Mouse (Mus musculus) adipocyte (in vitro differentiated cells): Measurements from ENCODE around the gene Zzz3.

Experiments
- DNase-seq: peaks from one replicate; pipeline ENCODE4 v3.0.0-alpha.2; 2016; ENCODE audit warnings: low spot score

Zzz3 gene

DNA sequence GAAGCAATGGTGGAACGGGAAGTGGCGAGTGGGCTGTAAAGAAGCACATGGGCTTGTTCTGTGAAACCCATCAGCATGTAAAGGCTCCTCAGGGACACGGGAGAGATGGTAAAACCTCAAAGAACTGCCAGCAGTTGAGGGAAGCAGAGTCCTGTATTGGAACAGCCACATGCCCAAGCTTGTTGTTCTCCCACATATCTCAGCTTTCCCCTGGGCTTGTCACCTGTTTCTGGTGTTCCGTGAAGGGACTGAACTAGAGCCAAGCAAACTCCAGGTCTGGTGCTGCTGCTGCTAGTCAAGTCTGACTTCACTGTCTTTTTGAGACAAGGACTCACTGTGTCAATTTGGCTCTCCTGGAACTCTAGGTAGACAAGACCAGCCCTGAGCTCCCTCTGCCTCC, 72.0 kb downstream of the Zzz3 start:
- DNase-seq: no peak

DNA sequence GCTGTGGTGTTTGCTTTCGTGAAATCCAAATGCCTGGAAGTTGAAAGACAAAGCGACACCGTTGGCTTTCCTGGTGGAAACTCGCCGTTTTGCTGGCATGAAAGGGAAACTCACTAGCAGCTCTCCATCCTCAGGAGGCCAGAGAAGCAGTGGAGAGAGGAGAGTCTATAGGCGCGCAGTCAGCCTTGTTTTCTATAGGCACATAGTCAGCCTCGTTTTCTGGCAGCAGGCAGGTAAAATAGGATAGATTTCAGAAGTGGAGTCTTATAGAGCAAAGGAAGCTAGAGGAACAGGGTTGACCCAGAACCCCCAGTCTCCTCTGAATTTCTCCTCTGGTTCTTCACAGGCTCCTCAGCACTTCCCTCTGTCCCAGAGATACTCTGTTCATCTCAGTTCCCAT, 72.8 kb downstream of the Zzz3 start:
- no peak for DNase-seq

DNA sequence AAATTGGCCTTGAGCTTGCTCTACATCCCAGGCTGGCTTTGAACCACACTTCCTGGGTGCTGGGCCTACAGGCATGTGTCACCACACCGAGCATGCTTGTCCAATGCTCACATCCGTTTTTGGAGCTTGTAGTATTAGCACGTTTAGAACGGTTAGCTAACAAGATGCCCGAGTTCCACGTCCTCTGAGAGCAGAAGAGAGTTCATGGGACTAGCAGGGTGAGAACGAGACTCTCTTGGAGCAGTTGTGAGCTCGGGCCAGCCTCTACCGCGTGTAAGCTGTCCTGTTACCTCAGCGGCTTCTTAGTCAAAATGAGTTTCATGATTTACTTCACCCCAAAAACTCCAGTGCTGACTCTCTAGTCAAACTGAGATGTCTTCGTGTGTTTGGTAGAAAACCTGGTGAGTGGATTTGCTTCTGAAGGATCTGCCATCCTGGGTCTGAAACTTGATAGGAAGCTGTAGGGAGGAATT, 73.3 kb downstream of the Zzz3 start:
- no peak for DNase-seq

DNA sequence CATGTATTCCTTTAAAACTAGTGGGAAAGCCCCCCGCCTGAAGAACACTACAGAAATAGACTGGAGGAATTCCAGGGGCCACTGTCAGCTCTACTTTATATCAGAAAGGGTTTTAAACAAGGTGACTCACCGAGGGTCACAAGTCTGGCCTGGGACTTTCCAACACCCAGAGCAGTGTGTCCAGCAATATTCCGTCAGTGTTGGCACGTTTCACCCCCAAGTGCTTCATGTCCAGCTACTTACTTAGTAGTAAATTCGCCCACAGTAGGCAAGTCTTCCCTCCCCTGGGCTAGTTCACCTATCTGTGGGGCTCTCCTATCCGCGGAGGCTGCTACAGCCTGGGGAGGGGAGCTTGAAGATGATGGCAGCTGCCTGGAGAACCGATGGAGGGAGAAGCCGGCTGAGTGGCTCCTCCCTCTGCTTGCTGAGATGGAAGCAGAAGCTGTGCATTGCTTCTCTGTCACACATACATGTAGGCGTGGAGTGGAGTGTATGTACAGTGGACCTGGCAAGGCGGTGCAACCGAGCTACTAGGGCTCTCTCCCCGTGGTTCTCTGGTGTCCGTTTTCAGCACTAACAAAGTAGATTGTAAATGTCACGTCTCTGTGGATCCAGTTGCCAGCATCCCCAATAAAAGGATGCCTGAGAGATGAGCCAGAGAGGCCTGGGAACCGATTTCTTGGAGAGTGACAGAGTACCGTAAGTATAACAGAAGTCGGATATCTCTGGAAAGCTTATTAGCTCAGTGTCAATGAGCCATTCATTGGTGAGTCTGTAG, 74.3 kb downstream of the Zzz3 start:
- DNase-seq: no peak

DNA sequence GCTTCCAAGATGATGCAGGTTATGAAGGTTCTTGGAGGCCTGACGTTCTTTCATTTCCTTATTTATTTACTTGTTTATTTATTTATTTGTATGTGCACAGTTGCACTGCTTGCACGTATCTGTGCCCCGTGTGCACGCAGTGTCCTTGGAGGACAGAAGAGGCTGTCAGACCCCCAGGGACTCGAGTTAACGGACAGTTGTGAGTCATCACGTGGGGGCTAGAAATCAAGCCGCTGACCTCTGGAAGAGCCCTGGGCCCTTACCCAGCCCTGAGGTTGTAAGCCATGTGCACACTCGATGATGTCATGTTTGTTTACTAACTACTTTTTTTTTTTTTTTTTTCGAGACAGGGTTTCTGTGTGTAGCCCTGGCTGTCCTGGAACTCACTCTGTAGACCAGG, 75.1 kb downstream of the Zzz3 start:
- DNase-seq: no peak

DNA sequence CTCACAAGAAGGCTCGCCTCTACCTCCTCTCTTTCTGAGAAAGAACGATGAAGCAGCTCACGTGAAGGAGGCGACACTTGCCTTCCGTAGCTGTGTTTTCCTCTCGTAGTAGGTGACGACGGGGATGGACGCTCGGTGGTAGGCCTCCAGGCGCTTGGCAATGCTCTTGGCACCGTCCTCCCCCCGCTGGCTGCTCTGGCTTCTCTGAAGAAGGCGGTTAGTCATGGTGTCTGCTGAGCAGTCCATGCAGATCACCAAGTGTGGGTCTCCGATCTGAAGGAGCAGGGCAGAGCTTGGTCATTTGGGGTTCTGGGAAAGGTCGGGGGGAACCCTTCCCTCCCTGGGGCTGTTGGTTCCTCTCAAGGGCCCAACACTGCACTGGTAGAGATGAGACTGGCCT, 77.4 kb downstream of the Zzz3 start:
- no peak for DNase-seq

DNA sequence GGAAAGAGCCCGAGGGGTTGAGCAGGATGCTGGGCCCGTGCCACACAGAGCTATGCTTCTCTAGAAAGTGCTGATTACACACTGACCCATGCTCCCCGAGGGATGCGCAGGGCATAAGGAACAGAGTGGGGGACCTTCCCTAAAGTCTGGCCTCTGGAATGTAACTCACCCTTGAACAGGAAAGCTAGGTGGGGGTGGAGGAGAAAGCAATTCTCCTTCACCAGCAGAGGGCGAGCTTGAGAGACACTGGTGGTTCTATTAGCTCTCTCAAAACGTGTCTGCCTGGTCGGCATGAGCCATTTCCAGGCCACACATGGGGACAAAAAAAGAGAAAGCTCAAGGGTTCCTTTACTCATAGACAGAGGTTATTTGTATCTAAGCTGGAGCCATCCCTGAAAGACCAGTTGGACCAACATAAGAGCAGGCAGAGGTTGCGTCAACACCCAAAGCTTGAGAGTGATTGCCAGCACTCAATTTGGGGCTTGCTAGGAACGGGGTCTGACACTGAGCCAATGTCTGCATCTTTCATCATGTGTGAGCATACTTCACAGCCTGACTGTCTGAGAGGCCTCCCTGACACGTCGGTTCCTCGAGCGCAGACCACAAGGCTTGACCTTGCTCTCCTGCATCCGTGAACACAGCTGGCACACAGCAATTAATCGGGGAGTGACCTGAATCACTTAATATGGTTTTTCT, 79.5 kb downstream of the Zzz3 start:
- DNase-seq: peak; percentile 92

DNA sequence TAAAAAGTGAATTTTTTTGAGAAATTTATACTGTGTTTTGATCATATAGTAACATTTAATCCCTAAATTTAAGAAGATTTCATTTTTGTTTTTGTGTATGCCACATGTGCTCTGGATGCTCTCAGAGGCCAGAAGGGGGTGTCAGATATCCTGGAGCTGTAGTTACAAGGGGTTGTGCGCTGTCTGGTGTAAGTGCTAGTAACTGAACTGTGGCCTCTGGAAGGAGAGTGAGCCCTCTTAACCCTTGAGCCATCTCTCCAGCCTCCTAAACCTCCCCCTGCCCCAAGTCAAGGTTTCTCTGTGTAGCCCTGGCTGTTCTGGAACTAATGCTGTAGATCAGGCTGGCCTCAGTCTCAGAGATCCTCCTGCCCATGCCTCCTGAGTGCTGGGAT, 80.0 kb downstream of the Zzz3 start:
- DNase-seq: no peak

DNA sequence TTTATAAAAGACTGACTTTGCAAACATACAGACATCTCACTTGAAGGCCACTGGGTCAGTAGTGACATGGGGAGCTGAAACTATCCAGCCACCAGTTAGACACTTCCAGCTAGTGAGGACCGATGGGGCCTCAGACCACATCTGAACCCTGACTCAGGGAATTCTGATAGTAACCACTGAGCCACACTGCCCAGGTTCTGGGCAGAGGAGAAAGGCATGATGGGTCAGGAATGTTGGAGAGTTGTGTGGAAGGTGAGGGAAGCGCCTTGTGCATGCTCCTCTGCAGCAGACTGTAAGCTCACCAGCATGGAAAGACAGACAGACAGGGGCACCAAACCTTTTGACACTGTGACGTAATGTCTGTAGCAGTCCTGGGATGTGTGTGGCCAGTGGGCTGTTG, 80.6 kb downstream of the Zzz3 start:
- DNase-seq: no peak

DNA sequence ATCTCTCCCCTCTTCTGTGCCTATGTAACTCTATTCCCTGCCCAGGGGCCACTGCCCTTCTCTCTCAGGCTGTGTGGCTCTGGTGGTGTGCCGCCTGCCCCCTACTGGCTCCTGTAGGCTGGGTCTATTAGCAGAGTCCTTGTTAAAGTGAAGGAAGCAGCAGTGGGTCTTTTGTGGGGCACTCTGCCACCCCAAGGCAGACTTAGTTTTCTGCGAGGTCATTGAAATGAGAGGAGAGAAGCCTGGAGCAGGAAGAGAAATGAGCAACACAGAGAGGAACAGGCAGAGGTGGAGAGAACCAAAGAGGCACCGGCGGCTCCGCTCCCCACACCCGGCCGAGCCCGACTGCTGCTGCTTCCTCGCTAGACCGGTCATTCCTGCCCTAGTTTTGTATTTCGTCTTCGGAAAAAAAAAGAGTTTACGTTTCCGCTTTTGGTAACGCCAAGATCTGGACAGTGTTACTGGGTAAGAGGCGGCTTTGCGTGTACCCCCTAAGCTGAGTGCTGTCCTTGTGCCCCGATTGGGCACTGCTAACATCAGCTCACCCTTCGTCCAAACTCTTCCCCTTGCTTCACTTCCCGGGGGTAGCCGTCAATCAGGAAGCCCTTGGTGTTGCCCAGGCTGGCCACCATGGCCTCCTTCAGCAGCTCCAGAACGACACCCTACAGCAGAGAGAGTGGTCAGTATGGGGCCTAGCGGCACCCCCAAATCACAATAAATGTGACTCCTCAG, 82.7 kb downstream of the Zzz3 start:
- DNase-seq: peak; percentile 86

DNA sequence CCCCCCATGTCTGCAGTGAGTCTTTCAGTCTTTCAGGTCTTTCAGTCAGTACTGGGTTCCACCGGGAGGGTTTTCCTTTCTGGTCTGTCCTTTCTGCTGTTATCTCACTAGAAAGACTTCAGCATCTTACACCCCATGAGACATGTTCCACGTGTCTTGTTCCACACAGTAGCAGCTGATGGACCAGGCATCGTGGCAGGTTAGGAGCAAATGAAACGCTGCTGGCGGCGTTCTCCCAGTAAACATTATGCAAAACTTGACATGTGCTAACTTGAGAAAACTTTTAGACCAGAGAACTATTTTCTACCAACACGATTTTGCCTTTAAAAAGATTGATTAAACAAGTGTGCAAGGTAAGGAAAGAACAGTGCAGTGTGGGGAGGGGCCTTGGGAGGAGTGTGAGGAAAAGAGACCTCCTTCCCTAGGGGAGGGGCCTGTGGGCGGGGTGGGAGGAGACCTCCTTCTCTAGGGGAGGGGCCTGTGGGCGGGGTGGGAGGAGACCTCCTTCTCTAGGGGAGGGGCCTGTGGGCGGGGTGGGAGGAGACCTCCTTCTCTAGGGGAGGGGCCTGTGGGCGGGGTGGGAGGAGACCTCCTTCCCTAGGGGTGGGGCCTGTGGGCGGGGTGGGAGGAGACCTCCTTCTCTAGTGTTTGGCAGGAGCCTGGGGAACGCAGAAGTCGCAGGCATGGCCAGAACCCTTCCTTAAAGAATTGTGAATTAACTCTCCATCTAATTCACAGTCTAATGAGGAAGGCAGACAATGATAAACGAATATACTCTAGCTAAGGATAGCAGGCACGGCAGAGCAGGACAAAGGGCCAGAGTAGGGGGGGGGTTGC, 83.5 kb downstream of the Zzz3 start:
- peak; percentile 86 for DNase-seq

DNA sequence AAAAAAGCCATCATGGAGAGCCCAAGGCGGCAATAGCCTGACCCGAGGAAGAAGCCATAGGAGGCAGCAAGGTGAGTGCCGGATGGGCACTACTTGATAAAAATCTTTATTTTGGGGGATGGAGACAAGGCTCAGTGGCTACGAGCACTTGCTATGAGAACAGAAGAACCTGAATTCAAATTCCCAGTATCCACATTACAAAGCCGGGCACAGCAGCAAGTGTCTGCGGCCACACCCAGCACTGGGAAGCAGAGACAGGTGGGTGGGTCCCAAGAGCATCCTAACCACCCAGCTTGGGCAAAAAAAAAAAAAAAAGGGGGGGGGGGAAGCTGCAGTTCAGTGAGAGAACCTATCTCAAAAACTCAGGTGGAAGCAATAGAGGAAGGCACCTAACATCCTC, 85.1 kb downstream of the Zzz3 start:
- DNase-seq: no peak

DNA sequence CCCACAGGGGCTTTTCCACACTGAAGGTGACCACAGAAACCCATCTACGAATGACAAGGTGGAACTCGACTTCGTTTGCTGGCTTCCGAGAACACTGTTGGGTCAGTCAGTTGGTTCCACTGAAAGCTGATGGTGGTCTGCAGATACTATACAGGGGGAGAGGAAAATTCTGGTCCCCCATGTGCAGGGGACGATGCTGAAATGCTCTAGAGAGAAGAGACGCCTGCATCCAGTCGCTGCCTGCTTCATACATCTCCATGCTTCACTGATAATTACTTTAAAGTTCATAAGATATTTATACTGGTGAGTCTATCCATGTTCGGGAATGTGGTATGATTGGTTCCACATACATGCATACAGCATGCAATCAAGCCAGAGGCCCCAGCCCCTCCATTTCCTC, 86.9 kb downstream of the Zzz3 start:
- DNase-seq: no peak

DNA sequence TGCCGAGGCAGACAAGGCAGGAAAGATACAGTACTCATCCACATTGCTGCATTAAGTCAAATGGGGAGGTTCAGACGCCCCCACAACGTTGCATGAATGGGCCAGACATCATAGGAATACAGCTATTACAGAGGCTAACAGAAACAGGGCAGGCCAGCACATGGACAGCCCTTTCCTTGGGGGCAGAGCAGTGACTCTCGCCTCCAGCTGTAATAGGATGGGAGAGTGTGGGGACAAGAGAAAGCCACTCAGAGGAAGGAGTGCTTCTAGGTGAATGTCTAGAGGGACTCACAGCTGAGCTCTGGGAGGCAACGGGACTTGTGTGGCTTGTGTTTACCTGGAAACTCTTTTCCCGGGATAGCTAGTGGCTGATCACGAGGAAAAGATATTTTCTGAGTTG, 88.5 kb downstream of the Zzz3 start:
- DNase-seq: no peak

DNA sequence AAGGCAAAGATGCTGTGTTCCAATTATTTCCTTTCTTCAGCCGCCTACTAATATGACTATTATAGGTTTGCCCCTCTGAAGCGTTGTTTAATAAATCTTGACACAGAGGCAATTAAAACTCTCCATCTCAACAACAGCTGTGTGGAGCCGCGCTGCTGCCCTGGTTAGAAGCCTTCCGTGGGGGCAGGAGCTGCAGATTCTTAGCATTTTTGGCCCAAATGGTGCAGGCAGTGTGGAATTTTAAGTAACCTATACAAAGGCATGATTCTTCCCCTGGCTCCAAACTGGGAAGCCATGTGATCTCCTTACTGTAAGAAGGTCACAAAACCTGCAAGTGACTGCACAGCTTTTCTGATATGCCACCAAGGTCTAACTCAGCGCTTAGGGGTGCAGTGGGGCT, 88.9 kb downstream of the Zzz3 start:
- no peak for DNase-seq

DNA sequence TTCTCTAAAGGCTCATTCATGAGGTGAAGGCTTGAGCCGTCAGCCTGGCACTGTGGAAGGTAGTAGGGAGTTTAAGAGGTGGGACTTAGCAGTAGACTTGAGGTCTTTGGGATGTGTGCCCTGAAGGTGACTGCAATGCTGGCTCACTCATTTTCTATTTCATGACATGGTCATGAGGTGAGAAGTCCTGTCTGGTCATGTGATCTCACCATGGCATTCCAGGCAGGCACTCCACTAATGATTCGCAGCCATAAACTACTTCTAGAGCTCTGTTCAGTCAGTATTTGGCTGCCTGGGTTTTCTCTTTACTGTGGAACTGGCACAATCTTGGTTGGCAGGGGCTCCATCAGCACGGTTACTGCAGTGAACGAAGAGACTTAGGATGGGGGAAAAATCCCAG, 93.7 kb downstream of the Zzz3 start:
- DNase-seq: no peak

DNA sequence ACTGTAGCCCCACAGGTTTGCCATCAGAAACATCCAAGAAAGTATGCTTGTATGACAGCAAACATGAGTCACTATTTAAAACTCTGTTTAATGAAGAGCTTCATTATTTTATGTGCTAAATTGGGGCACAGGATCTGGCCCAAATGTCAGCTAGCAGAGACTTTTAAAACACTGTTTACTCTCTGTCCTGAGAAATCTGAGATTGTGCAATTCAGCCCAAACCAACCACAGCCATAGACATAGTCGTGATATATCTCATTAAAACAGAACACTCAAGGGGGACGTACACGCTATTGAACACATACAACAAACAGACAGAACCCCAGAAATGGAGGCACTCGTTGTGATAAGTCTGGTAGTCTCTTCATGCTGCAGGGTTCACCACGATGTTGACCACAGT, 95.2 kb downstream of the Zzz3 start:
- DNase-seq: peak; percentile 71

DNA sequence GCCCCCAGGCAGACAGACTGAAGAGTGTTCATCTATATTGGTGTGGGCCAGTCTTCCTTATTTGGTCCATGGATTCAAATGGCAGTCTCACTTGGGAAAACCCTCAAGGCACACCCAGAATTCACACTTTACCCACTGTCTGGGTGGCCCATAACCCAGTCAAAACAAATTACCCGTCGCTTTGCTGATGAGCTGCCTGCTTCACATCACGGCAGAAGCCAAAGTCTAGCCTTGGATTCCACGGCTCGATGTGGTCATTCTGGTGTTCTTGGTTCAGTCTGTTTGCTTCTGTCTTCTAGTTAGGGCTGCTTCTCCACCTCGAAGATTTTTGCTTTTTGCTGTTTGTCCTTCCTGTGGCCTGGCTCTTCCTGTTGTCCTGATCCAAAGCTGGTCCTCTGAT, 97.0 kb downstream of the Zzz3 start:
- DNase-seq: no peak

DNA sequence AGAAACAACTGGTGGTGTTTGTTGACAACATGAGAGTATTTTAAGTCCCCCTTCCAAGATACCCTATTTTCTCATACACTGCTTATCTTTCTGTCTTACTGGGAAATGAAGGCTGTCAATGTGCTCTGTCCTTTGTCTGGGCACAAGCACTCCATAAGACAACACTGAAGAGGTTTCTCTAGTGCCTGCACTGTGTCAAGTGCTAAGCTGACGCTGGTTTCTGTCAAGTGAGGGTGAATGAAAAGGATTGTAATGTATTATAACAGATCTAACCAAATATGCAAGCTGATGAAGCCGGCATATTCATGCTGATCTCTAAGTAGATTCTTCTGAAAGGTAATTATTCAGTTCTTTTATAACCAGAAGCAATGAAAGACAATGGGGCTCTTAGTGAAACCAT, 98.5 kb downstream of the Zzz3 start:
- peak; percentile 41 for DNase-seq

DNA sequence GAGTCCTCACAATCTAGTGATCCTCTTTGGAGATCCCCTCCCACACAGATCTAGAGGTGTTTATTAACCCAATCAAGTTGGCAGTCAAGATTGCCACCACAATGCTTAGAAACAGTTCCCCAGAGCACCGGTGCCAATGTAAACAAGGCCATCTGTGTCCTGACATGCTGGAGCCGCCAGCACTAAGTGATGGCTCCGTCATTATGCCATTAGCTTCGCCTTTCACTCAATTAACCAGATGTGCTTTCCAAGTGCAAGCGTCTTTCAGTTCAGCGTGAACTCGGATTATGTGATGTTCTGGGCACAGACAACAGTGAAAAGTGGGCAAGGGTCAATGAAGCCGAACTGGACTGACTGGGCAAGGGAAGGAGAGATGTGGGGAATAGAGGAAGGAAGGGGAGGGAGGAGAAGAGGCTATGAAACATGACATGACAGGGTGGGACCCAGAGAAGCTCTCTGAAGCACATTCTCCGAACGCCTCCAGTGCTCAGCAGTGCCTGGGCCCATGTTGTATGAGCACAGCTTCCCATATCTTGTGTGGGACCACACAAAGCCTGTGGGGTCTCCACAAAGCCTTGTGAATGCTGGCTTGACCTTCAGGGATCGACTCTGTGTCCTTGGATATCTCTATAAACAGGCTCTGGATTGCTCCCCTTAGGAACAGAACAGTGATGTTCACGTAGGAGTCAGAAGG, 99.5 kb downstream of the Zzz3 start:
- peak; percentile 94 for DNase-seq

DNA sequence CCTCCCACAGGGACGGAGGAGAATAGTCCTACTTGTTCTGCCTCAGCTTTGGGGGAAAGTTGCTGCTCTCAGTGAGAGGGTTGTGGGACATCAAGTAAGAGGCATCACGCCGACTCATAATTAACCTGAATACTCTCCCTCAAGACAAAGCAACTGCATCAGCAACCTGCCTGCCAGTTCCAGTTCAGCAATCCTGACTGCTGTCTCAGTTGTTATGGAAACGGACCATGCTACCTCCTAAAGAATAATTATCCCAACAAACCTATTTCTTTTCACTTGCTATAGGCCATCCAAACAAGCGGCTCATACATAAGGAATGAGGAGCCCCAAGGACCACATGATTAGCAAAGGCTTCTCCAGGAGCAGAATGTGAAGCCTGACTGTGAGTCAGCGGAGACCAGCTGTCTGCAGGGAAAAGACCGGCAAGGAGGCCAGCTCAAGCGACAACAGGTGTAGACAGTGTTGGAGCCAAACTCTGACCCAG, 100.2 kb downstream of the Zzz3 start:
- DNase-seq: no peak
